Mouse (Mus musculus): ENCODE measurements around the gene Sp6. TPM values are rescaled to one million over a fixed set of nuclear protein-coding genes. Genes with fewer than 3 reads are reported as not detected.

Sp6 gene
- polyA plus RNA-seq, 1 experiment from 2014 or later: 0.22 TPM

- no peaks in the 10 kb centered on the region for H3K4me1 ChIP-seq (ENCODE audit: insufficient read depth)
- peaks cover 40% of the 10 kb centered on the region for H3K36me3 ChIP-seq (ENCODE audit: insufficient read depth)
- no peaks in the 10 kb centered on the region for H3K9me3 ChIP-seq (ENCODE audit: low read depth, low read length)
- TF ChIP-seq CTCF (IDR thresholded peaks at IDR 0.05; ENCODE audit: low read depth): no peak
- H3K9ac ChIP-seq: no peak overlapping the region
- DNase-seq: no peak
- H3K27ac ChIP-seq (ENCODE audit: low read depth): no peak overlapping the region; the same call in 1 of the 2 replicates
- no peaks in the 10 kb centered on the region for H3K27me3 ChIP-seq (ENCODE audit: insufficient read depth, low read length)
- no peak for ATAC-seq (ENCODE audit: insufficient read depth)
- 63% methylated on average over 9 of the region's 9 CpGs for WGBS
- no peak overlapping the region for H3K4me3 ChIP-seq (ENCODE audit: low read depth, low read length)
- no peak overlapping the region; the same call in 1 of the 2 replicates for H3K4me2 ChIP-seq
These were observed 50.2 kb downstream of the Sp6 start for GRCm38 (mm10) chr11:97063274-97063920.

- DNase-seq (no peak), ATAC-seq (ENCODE audit: insufficient read depth) (no peak)
- Histone ChIP-seq H3K27ac (ENCODE audit: low read depth) (no peak overlapping the region), H3K27me3 (ENCODE audit: insufficient read depth, low read length) (no peaks in the 10 kb centered on the region), H3K9me3 (ENCODE audit: low read depth, low read length) (no peaks in the 10 kb centered on the region), H3K36me3 (ENCODE audit: insufficient read depth) (peaks cover 39% of the 10 kb centered on the region), H3K4me3 (ENCODE audit: low read depth, low read length) (no peak overlapping the region), H3K4me1 (ENCODE audit: insufficient read depth) (no peaks in the 10 kb centered on the region), H3K4me2 (no peak overlapping the region), H3K9ac (no peak overlapping the region)
- peak; percentile 32; the same call in 1 of the 2 replicates for TF ChIP-seq CTCF (IDR thresholded peaks at IDR 0.05; ENCODE audit: low read depth)
- WGBS: 82% methylated on average over 3 of the region's 3 CpGs
These were observed 50.7 kb downstream of the Sp6 start for GRCm38 (mm10) chr11:97063921-97064295.

GRCm38 (mm10) chr11:97065538-97066295 is 52.5 kb downstream of the Sp6 start:
- Histone ChIP-seq H3K4me2 (no peak overlapping the region), H3K27me3 (ENCODE audit: insufficient read depth, low read length) (no peaks in the 10 kb centered on the region), H3K36me3 (ENCODE audit: insufficient read depth) (peaks cover 25% of the 10 kb centered on the region), H3K9ac (no peak overlapping the region), H3K9me3 (ENCODE audit: low read depth, low read length) (no peaks in the 10 kb centered on the region), H3K27ac (ENCODE audit: low read depth) (no peak overlapping the region), H3K4me1 (ENCODE audit: insufficient read depth) (no peaks in the 10 kb centered on the region), H3K4me3 (ENCODE audit: low read depth, low read length) (no peak overlapping the region)
- DNase-seq (no peak), ATAC-seq (ENCODE audit: insufficient read depth) (no peak)
- WGBS: 76% methylated on average over 12 of the region's 12 CpGs
- no peak for TF ChIP-seq CTCF (IDR thresholded peaks at IDR 0.05; ENCODE audit: low read depth)

- WGBS: 48% methylated on average over 22 of the region's 22 CpGs
- no peak for TF ChIP-seq CTCF (IDR thresholded peaks at IDR 0.05; ENCODE audit: low read depth)
- H3K4me3 ChIP-seq (ENCODE audit: low read depth, low read length): no peak overlapping the region
- DNase-seq (no peak), ATAC-seq (ENCODE audit: insufficient read depth) (0 out of 2 replicates have a peak, but pooled peaks have one; percentile 14)
- no peaks in the 10 kb centered on the region for H3K4me1 ChIP-seq (ENCODE audit: insufficient read depth)
- no peak overlapping the region for H3K4me2 ChIP-seq
- no peak overlapping the region for H3K9ac ChIP-seq
- H3K9me3 ChIP-seq (ENCODE audit: low read depth, low read length): no peaks in the 10 kb centered on the region
- no peak overlapping the region for H3K27ac ChIP-seq (ENCODE audit: low read depth)
- H3K27me3 ChIP-seq (ENCODE audit: insufficient read depth, low read length): no peaks in the 10 kb centered on the region
- H3K36me3 ChIP-seq (ENCODE audit: insufficient read depth): peaks cover 15% of the 10 kb centered on the region
These were observed 53.6 kb downstream of the Sp6 start for GRCm38 (mm10) chr11:97066656-97067360.

- no peaks in the 10 kb centered on the region for H3K9me3 ChIP-seq (ENCODE audit: low read depth, low read length)
- no peak for ATAC-seq (ENCODE audit: insufficient read depth)
- no peaks in the 10 kb centered on the region for H3K4me1 ChIP-seq (ENCODE audit: insufficient read depth)
- 46% methylated on average over 1 of the region's 1 CpGs for WGBS
- no peak for DNase-seq
- no peak overlapping the region for H3K4me2 ChIP-seq
- TF ChIP-seq CTCF (IDR thresholded peaks at IDR 0.05; ENCODE audit: low read depth): no peak
- no peaks in the 10 kb centered on the region for H3K27me3 ChIP-seq (ENCODE audit: insufficient read depth, low read length)
- H3K9ac ChIP-seq: no peak overlapping the region
- H3K4me3 ChIP-seq (ENCODE audit: low read depth, low read length): no peak overlapping the region
- peaks cover 15% of the 10 kb centered on the region for H3K36me3 ChIP-seq (ENCODE audit: insufficient read depth)
- no peak overlapping the region for H3K27ac ChIP-seq (ENCODE audit: low read depth)
These were observed 56.1 kb downstream of the Sp6 start for GRCm38 (mm10) chr11:97069333-97069732.

- no peak for ATAC-seq (ENCODE audit: insufficient read depth)
- Histone ChIP-seq H3K9ac (no peak overlapping the region), H3K27ac (ENCODE audit: low read depth) (no peak overlapping the region), H3K9me3 (ENCODE audit: low read depth, low read length) (no peaks in the 10 kb centered on the region), H3K4me1 (ENCODE audit: insufficient read depth) (no peaks in the 10 kb centered on the region), H3K4me2 (no peak overlapping the region), H3K27me3 (ENCODE audit: insufficient read depth, low read length) (no peaks in the 10 kb centered on the region), H3K36me3 (ENCODE audit: insufficient read depth) (peaks cover 15% of the 10 kb centered on the region), H3K4me3 (ENCODE audit: low read depth, low read length) (no peak overlapping the region)
- TF ChIP-seq CTCF (IDR thresholded peaks at IDR 0.05; ENCODE audit: low read depth): no peak
- no peak for DNase-seq
- WGBS: 71% methylated on average over 2 of the region's 2 CpGs
These were observed 56.6 kb downstream of the Sp6 start for GRCm38 (mm10) chr11:97069770-97070169.

GRCm38 (mm10) chr11:97071129-97071528 is 57.9 kb downstream of the Sp6 start:
- Histone ChIP-seq H3K4me1 (ENCODE audit: insufficient read depth) (no peaks in the 10 kb centered on the region), H3K9ac (no peak overlapping the region), H3K4me2 (no peak overlapping the region), H3K4me3 (ENCODE audit: low read depth, low read length) (no peak overlapping the region), H3K9me3 (ENCODE audit: low read depth, low read length) (no peaks in the 10 kb centered on the region), H3K36me3 (ENCODE audit: insufficient read depth) (peaks cover 12% of the 10 kb centered on the region), H3K27me3 (ENCODE audit: insufficient read depth, low read length) (no peaks in the 10 kb centered on the region), H3K27ac (ENCODE audit: low read depth) (no peak overlapping the region)
- ATAC-seq (ENCODE audit: insufficient read depth) (no peak), DNase-seq (no peak)
- no peak for TF ChIP-seq CTCF (IDR thresholded peaks at IDR 0.05; ENCODE audit: low read depth)
- 46% methylated on average over 1 of the region's 1 CpGs for WGBS
